Mouse (Mus musculus): Measurements from ENCODE around the gene Dgki.

Dgki gene

GRCm38 (mm10) chr6:37026343-37027243 lies 273.4 kb downstream of the Dgki start:
- no peak for DNase-seq (ENCODE audit: low spot score in 2 of 2)

GRCm38 (mm10) chr6:37016046-37016445 lies 283.9 kb downstream of the Dgki start:
- DNase-seq (ENCODE audit: low spot score in 2 of 2): no peak

- DNase-seq (ENCODE audit: low spot score in 2 of 2): no peak
These were observed 288.4 kb downstream of the Dgki start for GRCm38 (mm10) chr6:37011597-37011996.

- no peak for DNase-seq (ENCODE audit: low spot score in 2 of 2)
These were observed 292.4 kb downstream of the Dgki start for GRCm38 (mm10) chr6:37007573-37007972.

- no peak for DNase-seq (ENCODE audit: low spot score in 2 of 2)
These were observed 295.1 kb downstream of the Dgki start for GRCm38 (mm10) chr6:37004914-37005313.

GRCm38 (mm10) chr6:37003235-37003634 lies 296.7 kb downstream of the Dgki start:
- DNase-seq (ENCODE audit: low spot score in 2 of 2): no peak

GRCm38 (mm10) chr6:36998942-36999341 lies 301.0 kb downstream of the Dgki start:
- DNase-seq (ENCODE audit: low spot score in 2 of 2): no peak

GRCm38 (mm10) chr6:36994329-36994728 lies 305.7 kb downstream of the Dgki start:
- no peak for DNase-seq (ENCODE audit: low spot score in 2 of 2)

- DNase-seq (ENCODE audit: low spot score in 2 of 2): no peak
These were observed 309.8 kb downstream of the Dgki start for GRCm38 (mm10) chr6:36990186-36990585.

- DNase-seq (ENCODE audit: low spot score in 2 of 2): no peak
These were observed 311.2 kb downstream of the Dgki start for GRCm38 (mm10) chr6:36988800-36989199.

GRCm38 (mm10) chr6:36981646-36982045 lies 318.3 kb downstream of the Dgki start:
- no peak for DNase-seq (ENCODE audit: low spot score in 2 of 2)

- DNase-seq (ENCODE audit: low spot score in 2 of 2): no peak
These were observed 319.5 kb downstream of the Dgki start for GRCm38 (mm10) chr6:36980475-36980874.

- DNase-seq (ENCODE audit: low spot score in 2 of 2): no peak
These were observed 321.8 kb downstream of the Dgki start for GRCm38 (mm10) chr6:36978176-36978575.

- no peak for DNase-seq (ENCODE audit: low spot score in 2 of 2)
These were observed 326.9 kb downstream of the Dgki start for GRCm38 (mm10) chr6:36973096-36973495.

GRCm38 (mm10) chr6:36972494-36972893 lies 327.5 kb downstream of the Dgki start:
- no peak for DNase-seq (ENCODE audit: low spot score in 2 of 2)

- DNase-seq (ENCODE audit: low spot score in 2 of 2): no peak
These were observed 330.6 kb downstream of the Dgki start for GRCm38 (mm10) chr6:36969249-36969885.

- no peak for DNase-seq (ENCODE audit: low spot score in 2 of 2)
These were observed 339.3 kb downstream of the Dgki start for GRCm38 (mm10) chr6:36960658-36961057.

- no peak for DNase-seq (ENCODE audit: low spot score in 2 of 2)
These were observed 344.7 kb downstream of the Dgki start for GRCm38 (mm10) chr6:36955293-36955692.

GRCm38 (mm10) chr6:36950648-36951047 lies 349.3 kb downstream of the Dgki start:
- DNase-seq (ENCODE audit: low spot score in 2 of 2): no peak

- no peak for DNase-seq (ENCODE audit: low spot score in 2 of 2)
These were observed 352.1 kb downstream of the Dgki start for GRCm38 (mm10) chr6:36947861-36948260.

GRCm38 (mm10) chr6:36937527-36937926 lies 362.5 kb downstream of the Dgki start:
- DNase-seq (ENCODE audit: low spot score in 2 of 2): no peak

GRCm38 (mm10) chr6:36936816-36937215 lies 363.2 kb downstream of the Dgki start:
- DNase-seq (ENCODE audit: low spot score in 2 of 2): no peak

- no peak for DNase-seq (ENCODE audit: low spot score in 2 of 2)
These were observed 368.5 kb downstream of the Dgki start for GRCm38 (mm10) chr6:36931473-36931872.

All from frontal cortex, postnatal 25 days (tissue).